16 mouse cellular contexts compared by ENCODE assay signal in the genomic region with DNA sequence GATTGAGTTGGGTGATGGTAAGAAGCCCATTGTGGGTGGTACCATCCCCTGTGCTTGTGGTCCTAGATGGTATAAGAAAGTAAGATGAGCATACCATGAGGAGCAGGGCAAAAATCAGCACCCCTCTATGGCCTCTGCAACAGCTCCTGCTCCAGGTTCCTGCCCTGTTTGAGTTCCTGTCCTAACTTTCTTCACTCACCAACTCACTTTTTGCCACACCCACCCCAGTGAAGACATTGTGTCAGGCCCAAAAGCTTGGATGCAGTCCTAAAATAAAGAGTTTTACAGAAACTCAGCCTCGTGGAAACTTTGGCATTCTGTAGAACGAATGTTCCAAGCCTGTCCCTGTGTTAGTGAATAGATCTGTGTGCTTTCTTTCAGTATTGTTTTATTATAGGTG.
"Had no signal": no experiment of that assay in that cellular context is flagged by ENCODE, and none has a peak within 500 bp of the region (broad histone marks: within the 10 kb centered on the region; RNA-seq: fewer than 3 reads in every experiment).

No protein-coding gene starts in this region.

- DNase-seq: heart, postnatal 10 days; heart, postnatal 14 days; heart, postnatal 36 days; heart, postnatal 4 days; kidney, adult 11 months; kidney, adult 18-20 months; kidney, adult 2 months; kidney, adult 8-10 months; kidney, adult 9 months; kidney, postnatal 10 days; kidney, postnatal 14 days; kidney, postnatal 25 days; kidney, postnatal 36 days; kidney, postnatal 4 days; layer of hippocampus, adult 9-11 months; layer of hippocampus, postnatal 36 days had no signal
